Mouse (Mus musculus) forebrain, embryonic 16.5 days (tissue): ENCODE data around the gene Kmt2d. TPM values are rescaled to one million over a fixed set of nuclear protein-coding genes. Genes with fewer than 3 reads are reported as not detected.

Experiments used
- ATAC-seq: fragments of 200-750 bp; cut with Nextera tagmentation; 2 replicates; pipeline ENCODE4 v1.8.0; 2017; ENCODE audit warnings: mild to moderate bottlenecking, moderate library complexity
- H3K27ac ChIP-seq: fragments of 300-500 bp; sonication (generic); 2 replicates; pipeline ENCODE4 v1.5.1; 2014; ENCODE audit warnings: low read length, control low read depth
- H3K27me3 ChIP-seq: fragments of 300-500 bp; sonication (generic); replicated peaks from 2 replicates; pipeline ENCODE4 v1.6.1; 2014; ENCODE audit warnings: low read length; ENCODE audit not compliant: control insufficient read depth, insufficient read depth
- H3K36me3 ChIP-seq: fragments of 300-500 bp; sonication (generic); 2 replicates; pipeline ENCODE4 v1.6.1; 2014; ENCODE audit not compliant: control insufficient read depth, insufficient read depth
- H3K4me1 ChIP-seq: fragments of 300-500 bp; sonication (generic); replicated peaks from 2 replicates; pipeline ENCODE4 v1.6.1; 2014; ENCODE audit warnings: low read length; ENCODE audit not compliant: control insufficient read depth, insufficient read depth
- H3K4me2 ChIP-seq: fragments of 300-500 bp; sonication (generic); 2 replicates; pipeline ENCODE4 v1.6.1; 2014; ENCODE audit warnings: mild to moderate bottlenecking, low read length, control low read depth
- H3K4me3 ChIP-seq: fragments of 300-500 bp; sonication (generic); replicated peaks from 2 replicates; pipeline ENCODE4 v1.5.1; 2014; ENCODE audit warnings: mild to moderate bottlenecking, low read length, control low read depth
- H3K9ac ChIP-seq: fragments of 300-500 bp; sonication (generic); replicated peaks from 2 replicates; pipeline ENCODE4 v1.6.1; 2014; ENCODE audit warnings: low read depth, low read length, control low read depth
- H3K9me3 ChIP-seq: fragments of 300-500 bp; sonication (generic); 2 replicates; pipeline ENCODE4 v1.6.1; 2016; ENCODE audit warnings: low read length; ENCODE audit not compliant: control insufficient read depth
- WGBS: fragments of 180-500 bp; shearing (Covaris S2); extraction: QIAGEN DNeasy Blood & Tissue Kit; methylation state at CpG from one replicate; pipeline ENCODE4 v1.1.7; 2014; 5-methylcytosine and 5-hydroxymethylcytosine counted together
- polyA plus RNA-seq: library from polyadenylated mRNA; unstranded; fragments of >200 nt; fragmentation: Nextera tagmentation; extraction: Ambion mirVana; gene quantifications from 2 replicates; pipeline ENCODE4 v1.2.1, GENCODE M21; 2015

Kmt2d gene
- polyA plus RNA-seq, 1 experiment from 2014 or later = 12.8 TPM

DNA sequence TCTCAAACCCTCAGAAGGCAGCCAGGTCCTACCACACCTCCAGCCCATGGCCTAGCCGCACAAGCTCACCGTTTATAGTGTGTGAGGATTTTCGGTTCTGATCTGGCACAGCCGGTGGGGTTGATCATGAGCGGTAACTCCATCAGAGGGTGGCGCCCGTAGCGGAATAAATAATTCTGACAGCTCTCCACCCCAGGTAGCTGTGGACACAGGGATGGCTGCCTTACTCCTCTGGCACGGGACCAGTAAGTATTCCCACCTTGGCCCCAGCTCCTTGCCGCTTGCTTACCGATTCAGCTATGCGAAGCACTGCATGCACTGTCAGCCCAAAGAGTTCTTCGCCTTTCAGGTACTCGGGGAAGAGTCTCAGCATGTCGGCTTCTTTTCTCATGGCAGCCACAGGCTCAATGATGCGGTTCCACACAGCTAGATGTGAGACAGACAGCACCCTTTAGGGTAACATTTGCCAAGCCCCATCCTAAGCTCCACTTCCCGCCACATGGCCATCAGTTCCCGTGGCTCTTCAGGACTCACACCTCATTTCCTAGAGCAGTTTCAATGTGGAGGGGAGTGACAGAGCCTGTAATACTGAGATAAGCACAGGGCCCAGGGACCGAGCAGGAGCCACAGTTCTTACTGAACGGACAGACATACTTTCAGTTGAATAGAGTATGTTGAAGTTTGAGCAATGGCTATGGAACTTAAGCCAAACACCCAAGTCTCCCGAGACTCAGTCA lies 33.8 kb downstream of the Kmt2d start:
- H3K4me1 ChIP-seq = peaks cover under 1% of the 10 kb centered on the region; the same call in 1 of the 2 replicates
- H3K36me3 ChIP-seq = peaks cover 66% of the 10 kb centered on the region
- H3K4me3 ChIP-seq = no peak overlapping the region
- no peak overlapping the region for H3K27ac ChIP-seq
- no peaks in the 10 kb centered on the region for H3K9me3 ChIP-seq
- no peaks in the 10 kb centered on the region for H3K27me3 ChIP-seq
- no peak overlapping the region for H3K9ac ChIP-seq
- WGBS = 94% methylated on average over 21 of the region's 21 CpGs
- ATAC-seq = no peak
- no peak overlapping the region for H3K4me2 ChIP-seq

DNA sequence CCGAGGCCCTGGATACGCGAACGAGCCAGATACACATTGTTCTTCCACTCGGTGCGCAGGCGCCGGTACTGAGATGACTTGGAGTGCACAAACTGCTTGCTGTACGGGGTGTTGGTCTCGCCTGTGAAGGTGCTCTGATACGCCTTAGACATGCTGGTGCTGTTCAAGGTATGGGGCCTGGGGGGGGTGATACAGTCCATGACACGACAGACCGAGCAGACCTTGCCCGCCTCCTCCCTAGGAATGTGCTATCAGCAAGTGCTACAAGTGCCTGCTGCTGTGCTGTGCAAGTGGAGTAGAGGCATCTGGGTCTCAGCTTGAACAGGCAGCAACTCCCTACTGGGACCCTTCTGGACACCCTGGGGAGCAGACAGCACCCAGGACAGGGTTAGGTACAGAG lies 35.7 kb downstream of the Kmt2d start:
- H3K4me3 ChIP-seq = no peak overlapping the region
- WGBS = 95% methylated on average over 14 of the region's 14 CpGs
- no peak overlapping the region for H3K4me2 ChIP-seq
- peaks cover 53% of the 10 kb centered on the region for H3K36me3 ChIP-seq
- peaks cover 9% of the 10 kb centered on the region for H3K4me1 ChIP-seq
- H3K9ac ChIP-seq = no peak overlapping the region
- H3K27me3 ChIP-seq = no peaks in the 10 kb centered on the region
- H3K9me3 ChIP-seq = no peaks in the 10 kb centered on the region
- no peak overlapping the region for H3K27ac ChIP-seq
- no peak for ATAC-seq

- ATAC-seq = no peak
- peaks cover 17% of the 10 kb centered on the region for H3K4me1 ChIP-seq
- H3K27me3 ChIP-seq = no peaks in the 10 kb centered on the region
- peaks cover 43% of the 10 kb centered on the region for H3K36me3 ChIP-seq
- H3K4me3 ChIP-seq = no peak overlapping the region
- H3K27ac ChIP-seq = no peak overlapping the region
- no peak overlapping the region for H3K9ac ChIP-seq
- H3K4me2 ChIP-seq = no peak overlapping the region
- H3K9me3 ChIP-seq = no peaks in the 10 kb centered on the region
- WGBS = 91% methylated on average over 13 of the region's 13 CpGs
Measured at GRCm38 (mm10) chr15:98834059-98834458, 36.9 kb downstream of the Kmt2d start.

DNA sequence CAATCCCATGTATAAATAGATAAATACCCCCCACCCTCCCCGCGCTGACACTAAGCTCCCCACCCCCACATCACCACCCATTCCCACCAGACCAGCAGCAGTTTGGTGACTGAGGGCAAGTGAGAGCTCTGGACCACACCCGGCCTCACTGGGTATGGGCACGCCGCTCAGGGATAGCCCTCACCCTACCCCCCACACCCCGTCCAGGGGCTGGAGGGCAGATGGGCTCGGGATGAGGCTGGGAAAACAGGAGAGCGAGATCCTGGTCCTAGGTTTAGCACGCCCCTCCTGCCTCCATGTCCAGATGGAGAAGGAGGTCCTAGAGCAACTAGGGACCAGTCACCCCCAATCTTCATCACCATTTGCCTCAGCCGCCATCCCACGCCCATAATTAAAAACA lies 37.7 kb downstream of the Kmt2d start:
- no peak overlapping the region for H3K4me2 ChIP-seq
- H3K9me3 ChIP-seq = no peaks in the 10 kb centered on the region
- no peaks in the 10 kb centered on the region for H3K27me3 ChIP-seq
- H3K36me3 ChIP-seq = peaks cover 40% of the 10 kb centered on the region
- peaks cover 17% of the 10 kb centered on the region for H3K4me1 ChIP-seq
- no peak overlapping the region for H3K27ac ChIP-seq
- no peak for ATAC-seq
- H3K4me3 ChIP-seq = no peak overlapping the region
- WGBS = 91% methylated on average over 11 of the region's 11 CpGs
- no peak overlapping the region for H3K9ac ChIP-seq

- no peak overlapping the region for H3K27ac ChIP-seq
- H3K4me2 ChIP-seq = no peak overlapping the region
- H3K27me3 ChIP-seq = no peaks in the 10 kb centered on the region
- ATAC-seq = no peak
- H3K9ac ChIP-seq = no peak overlapping the region
- peaks cover 37% of the 10 kb centered on the region for H3K36me3 ChIP-seq
- peaks cover 17% of the 10 kb centered on the region for H3K4me1 ChIP-seq
- WGBS = 66% methylated on average over 12 of the region's 12 CpGs
- H3K4me3 ChIP-seq = no peak overlapping the region
- H3K9me3 ChIP-seq = no peaks in the 10 kb centered on the region
Measured at GRCm38 (mm10) chr15:98832161-98833058, 38.6 kb downstream of the Kmt2d start.

GRCm38 (mm10) chr15:98831684-98832035 lies 39.3 kb downstream of the Kmt2d start:
- Histone ChIP-seq H3K9ac (peak overlapping the region; percentile 50), H3K4me3 (peak overlapping the region; percentile 65), H3K4me2 (peak overlapping the region; percentile 57), H3K36me3 (peaks cover 30% of the 10 kb centered on the region), H3K4me1 (peaks cover 17% of the 10 kb centered on the region), H3K27me3 (no peaks in the 10 kb centered on the region), H3K27ac (peak overlapping the region; percentile 84), H3K9me3 (no peaks in the 10 kb centered on the region)
- WGBS = 18% methylated on average over 9 of the region's 9 CpGs
- peak; percentile 24 for ATAC-seq

DNA sequence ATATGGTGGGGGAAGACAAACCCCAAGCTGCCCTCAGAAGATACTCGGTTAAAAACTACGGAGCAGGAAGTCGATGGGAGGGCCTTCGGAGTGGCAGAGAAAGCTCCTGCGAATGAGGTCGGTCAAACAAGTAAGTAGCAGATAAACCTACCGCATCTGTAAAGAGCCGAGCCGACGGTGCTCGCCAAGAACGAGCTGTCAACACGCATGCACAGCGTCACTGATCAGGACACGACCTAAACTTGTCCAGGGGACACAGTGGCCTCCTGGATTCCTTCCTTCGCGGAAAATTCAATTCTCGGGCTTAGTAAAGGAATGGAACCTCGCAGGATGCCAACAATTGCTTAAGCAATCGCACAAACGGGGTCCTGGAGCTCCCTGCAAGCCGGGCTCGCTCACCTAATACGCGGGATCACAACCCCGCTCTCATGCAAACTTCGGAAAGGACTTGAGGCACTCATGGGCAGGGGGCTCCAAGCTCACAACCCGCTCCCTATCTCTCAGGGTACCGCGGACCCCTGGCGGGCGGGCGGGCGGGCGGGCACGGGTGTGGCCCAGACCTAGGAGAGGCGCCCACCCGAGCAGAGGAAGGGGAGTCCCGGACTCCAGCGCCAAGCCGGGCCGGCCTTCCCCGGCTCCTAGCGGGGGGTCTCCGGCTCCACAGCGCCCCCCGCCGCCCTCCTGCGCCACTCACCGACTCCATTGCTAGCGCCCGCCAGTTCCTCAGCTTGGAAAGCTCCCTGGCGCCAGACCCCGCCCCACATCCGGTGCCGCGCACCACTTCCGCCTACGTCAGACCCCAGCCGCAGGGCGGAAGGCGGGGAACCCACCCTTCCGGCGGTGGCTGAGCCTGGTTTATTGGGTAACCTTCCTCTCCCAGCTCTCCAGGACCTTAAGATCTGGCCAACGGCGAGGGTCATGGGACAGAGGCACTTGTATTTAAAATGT lies 40.0 kb downstream of the Kmt2d start, which contains the start of gene Prkag1:
Prkag1 (minus strand) TSS at position 786 of the 948 bp plus-strand sequence.
- peak within 1 kb of the TSS; percentile 57 for H3K4me2 ChIP-seq
- H3K27ac ChIP-seq = peak within 1 kb of the TSS; percentile 84
- H3K36me3 ChIP-seq = peaks cover 23% of the 10 kb centered on the region
- peak; percentile 99 for ATAC-seq
- no peaks in the 10 kb centered on the region for H3K27me3 ChIP-seq
- H3K4me3 ChIP-seq = peak within 1 kb of the TSS; percentile 65
- H3K4me1 ChIP-seq = peaks cover 17% of the 10 kb centered on the region
- WGBS = 0% methylated on average over 57 of the region's 66 CpGs
- no peaks in the 10 kb centered on the region for H3K9me3 ChIP-seq
- H3K9ac ChIP-seq = peak within 1 kb of the TSS; percentile 71

DNA sequence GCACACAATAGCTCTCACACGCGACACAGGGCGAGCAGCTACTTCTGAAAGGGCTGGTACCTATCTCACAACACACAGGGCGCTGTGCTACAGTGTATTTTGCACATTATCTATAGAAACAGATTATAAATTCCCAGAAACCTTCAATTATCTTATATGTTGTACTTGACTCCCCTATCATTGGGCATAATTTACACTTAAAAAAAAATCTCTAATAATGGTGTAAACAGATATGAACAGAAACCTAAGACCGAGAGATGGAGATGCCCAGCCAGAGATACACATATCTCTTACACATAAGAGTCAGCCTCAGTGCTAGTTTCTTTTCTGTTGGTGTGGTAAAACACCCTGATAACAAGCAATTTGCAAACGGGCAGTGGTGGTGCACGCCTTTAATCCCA lies 43.4 kb downstream of the Kmt2d start:
- WGBS = 92% methylated on average over 7 of the region's 7 CpGs
- Histone ChIP-seq H3K27ac (no peak overlapping the region), H3K9ac (no peak overlapping the region), H3K36me3 (0 out of 2 replicates have a peak, but pooled peaks cover 6% of the 10 kb centered on the region), H3K4me2 (no peak overlapping the region), H3K27me3 (no peaks in the 10 kb centered on the region), H3K4me1 (peaks cover 17% of the 10 kb centered on the region), H3K4me3 (no peak overlapping the region), H3K9me3 (no peaks in the 10 kb centered on the region)
- no peak for ATAC-seq
